Mouse (Mus musculus): ENCODE measurements around the gene Pde1a. TPM values are rescaled to one million over a fixed set of nuclear protein-coding genes. Genes with fewer than 3 reads are reported as not detected.

The Pde1a gene
- polyA plus RNA-seq, 1 experiment from 2014 or later = 4.6 TPM

- Histone ChIP-seq H3K36me3 (no peaks in the 10 kb centered on the region), H3K27me3 (no peaks in the 10 kb centered on the region), H3K9ac (no peak overlapping the region), H3K9me3 (no peaks in the 10 kb centered on the region), H3K4me1 (replicated peaks) (no peaks in the 10 kb centered on the region), H3K4me3 (no peak overlapping the region), H3K4me2 (no peak overlapping the region), H3K27ac (no peak overlapping the region)
- WGBS = 73% methylated on average over 5 of the region's 5 CpGs
- no peak for ATAC-seq (ENCODE audit: low FRiP score)
Measured at GRCm38 (mm10) chr2:79977259-79977658, 152.0 kb downstream of the Pde1a start.

DNA sequence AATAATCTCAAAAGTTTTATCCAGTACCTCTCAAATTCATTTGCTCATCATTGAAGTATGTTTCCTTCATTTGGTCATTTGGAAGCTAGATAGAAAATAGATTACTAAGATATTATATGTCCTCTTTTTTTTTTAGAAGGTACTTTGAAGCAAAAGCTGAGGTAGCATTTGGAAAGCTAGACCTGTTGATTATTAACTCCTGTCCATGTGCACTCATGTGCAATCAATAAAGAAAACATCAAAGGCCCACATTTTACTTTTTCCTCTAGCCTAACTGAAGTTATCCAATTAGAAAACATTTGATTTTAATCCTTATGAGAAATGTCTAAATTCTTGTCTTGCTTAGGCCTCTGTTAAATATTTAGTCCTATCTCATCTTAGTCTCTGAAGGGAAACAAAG lies 153.3 kb downstream of the Pde1a start:
- no peaks in the 10 kb centered on the region for H3K9me3 ChIP-seq
- H3K4me1 ChIP-seq (replicated peaks) = no peaks in the 10 kb centered on the region
- H3K4me2 ChIP-seq = no peak overlapping the region
- no peaks in the 10 kb centered on the region for H3K27me3 ChIP-seq
- no peak overlapping the region for H3K9ac ChIP-seq
- no peak for ATAC-seq (ENCODE audit: low FRiP score)
- no peaks in the 10 kb centered on the region for H3K36me3 ChIP-seq
- no peak overlapping the region for H3K27ac ChIP-seq
- H3K4me3 ChIP-seq = no peak overlapping the region

GRCm38 (mm10) chr2:79972271-79972670 lies 157.0 kb downstream of the Pde1a start:
- Histone ChIP-seq H3K9ac (no peak overlapping the region), H3K4me2 (no peak overlapping the region), H3K4me3 (no peak overlapping the region), H3K27me3 (no peaks in the 10 kb centered on the region), H3K27ac (no peak overlapping the region), H3K9me3 (no peaks in the 10 kb centered on the region), H3K4me1 (replicated peaks) (no peaks in the 10 kb centered on the region), H3K36me3 (no peaks in the 10 kb centered on the region)
- ATAC-seq (ENCODE audit: low FRiP score) = no peak

GRCm38 (mm10) chr2:79969594-79969993 lies 159.7 kb downstream of the Pde1a start:
- H3K27ac ChIP-seq = no peak overlapping the region
- no peak overlapping the region for H3K4me3 ChIP-seq
- no peak overlapping the region for H3K9ac ChIP-seq
- no peaks in the 10 kb centered on the region for H3K27me3 ChIP-seq
- H3K9me3 ChIP-seq = no peaks in the 10 kb centered on the region
- no peaks in the 10 kb centered on the region for H3K36me3 ChIP-seq
- WGBS = 85% methylated on average over 5 of the region's 5 CpGs
- ATAC-seq (ENCODE audit: low FRiP score) = no peak
- H3K4me2 ChIP-seq = no peak overlapping the region
- no peaks in the 10 kb centered on the region for H3K4me1 ChIP-seq (replicated peaks)

DNA sequence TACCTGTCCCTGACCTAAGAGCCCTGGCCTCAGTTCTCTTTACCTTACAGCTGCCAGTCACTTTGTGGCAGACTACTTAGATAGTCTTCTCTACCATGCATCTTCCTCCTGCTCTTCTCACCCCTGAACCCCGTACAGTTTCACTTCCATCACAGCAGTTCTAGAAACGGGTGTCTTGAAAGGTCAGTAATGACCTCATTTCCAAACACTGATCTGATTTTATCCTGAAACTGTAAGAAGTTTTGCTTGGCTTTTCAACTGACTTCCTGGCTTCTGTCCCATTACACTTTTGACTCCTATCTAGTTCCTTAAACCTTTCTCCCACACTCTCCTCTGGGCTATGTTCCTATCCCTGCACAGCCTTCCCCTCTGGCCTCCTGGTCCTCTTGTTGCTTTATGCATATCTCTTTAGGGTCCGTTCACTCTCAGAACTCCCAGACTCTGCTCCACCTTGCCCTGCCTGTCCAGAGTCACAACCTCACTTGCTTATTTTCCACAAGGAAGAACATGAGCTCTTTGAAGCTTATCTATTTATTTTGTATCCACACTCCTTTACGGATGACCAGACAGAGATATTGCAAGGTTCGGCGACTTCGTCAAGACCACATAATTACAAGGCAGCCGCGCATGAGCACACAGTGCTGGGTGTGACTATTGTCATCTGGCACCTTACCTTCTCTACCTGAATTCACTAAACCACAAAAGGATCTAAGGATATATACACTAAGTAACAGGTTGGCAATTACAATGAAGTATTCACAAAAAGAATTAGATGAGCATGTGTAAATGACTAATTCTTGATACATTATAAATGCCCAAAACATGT lies 162.4 kb downstream of the Pde1a start:
- ATAC-seq (ENCODE audit: low FRiP score) = no peak
- WGBS = 81% methylated on average over 9 of the region's 9 CpGs
- H3K4me1 ChIP-seq (replicated peaks) = no peaks in the 10 kb centered on the region
- H3K4me2 ChIP-seq = no peak overlapping the region
- no peak overlapping the region for H3K9ac ChIP-seq
- no peak overlapping the region for H3K4me3 ChIP-seq
- no peaks in the 10 kb centered on the region for H3K36me3 ChIP-seq
- H3K27me3 ChIP-seq = no peaks in the 10 kb centered on the region
- no peak overlapping the region for H3K27ac ChIP-seq
- no peaks in the 10 kb centered on the region for H3K9me3 ChIP-seq

DNA sequence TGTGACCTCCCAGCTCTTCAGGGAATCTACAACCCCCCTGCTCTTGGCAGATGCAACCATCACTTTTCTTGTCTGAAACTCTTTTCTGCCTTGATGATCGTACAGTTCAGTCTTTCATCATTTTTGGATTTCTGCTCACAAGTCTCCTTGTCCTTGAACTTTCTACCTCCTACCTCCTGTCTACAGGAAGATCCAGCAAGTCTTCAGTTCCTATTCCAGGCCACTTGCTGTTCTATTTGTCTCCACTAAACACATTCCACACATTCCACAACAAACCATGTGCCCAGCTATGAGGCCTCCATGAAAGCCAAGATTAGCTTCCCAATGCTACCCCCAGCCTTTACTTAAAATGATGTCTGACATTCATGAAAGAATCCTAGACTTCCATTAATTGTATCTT lies 163.2 kb downstream of the Pde1a start:
- Histone ChIP-seq H3K27me3 (no peaks in the 10 kb centered on the region), H3K4me1 (replicated peaks) (no peaks in the 10 kb centered on the region), H3K4me3 (no peak overlapping the region), H3K36me3 (no peaks in the 10 kb centered on the region), H3K27ac (no peak overlapping the region), H3K9ac (no peak overlapping the region), H3K9me3 (no peaks in the 10 kb centered on the region), H3K4me2 (no peak overlapping the region)
- ATAC-seq (ENCODE audit: low FRiP score) = no peak
- WGBS = 94% methylated on average over 1 of the region's 1 CpGs

- H3K27me3 ChIP-seq = no peaks in the 10 kb centered on the region
- no peak for ATAC-seq (ENCODE audit: low FRiP score)
- WGBS = 79% methylated on average over 4 of the region's 4 CpGs
Measured at GRCm38 (mm10) chr2:79964964-79965363, 164.3 kb downstream of the Pde1a start.

GRCm38 (mm10) chr2:79961421-79961820 lies 167.8 kb downstream of the Pde1a start:
- Histone ChIP-seq H3K4me2 (no peak overlapping the region), H3K4me1 (replicated peaks) (no peaks in the 10 kb centered on the region), H3K27ac (no peak overlapping the region), H3K9me3 (no peaks in the 10 kb centered on the region), H3K9ac (no peak overlapping the region), H3K4me3 (no peak overlapping the region), H3K36me3 (no peaks in the 10 kb centered on the region), H3K27me3 (no peaks in the 10 kb centered on the region)
- ATAC-seq (ENCODE audit: low FRiP score) = no peak
- WGBS = 88% methylated on average over 4 of the region's 4 CpGs

More at GRCm38 (mm10) chr2:79964964-79965363, 164.3 kb downstream of the Pde1a start:
- Histone ChIP-seq H3K4me2 (no peak overlapping the region), H3K36me3 (no peaks in the 10 kb centered on the region), H3K4me1 (replicated peaks) (no peaks in the 10 kb centered on the region), H3K27ac (no peak overlapping the region), H3K4me3 (no peak overlapping the region), H3K9me3 (no peaks in the 10 kb centered on the region), H3K9ac (no peak overlapping the region)

- 90% methylated on average over 6 of the region's 6 CpGs for WGBS
- no peak for ATAC-seq (ENCODE audit: low FRiP score)
Measured at GRCm38 (mm10) chr2:79957659-79958340, 171.5 kb downstream of the Pde1a start.

DNA sequence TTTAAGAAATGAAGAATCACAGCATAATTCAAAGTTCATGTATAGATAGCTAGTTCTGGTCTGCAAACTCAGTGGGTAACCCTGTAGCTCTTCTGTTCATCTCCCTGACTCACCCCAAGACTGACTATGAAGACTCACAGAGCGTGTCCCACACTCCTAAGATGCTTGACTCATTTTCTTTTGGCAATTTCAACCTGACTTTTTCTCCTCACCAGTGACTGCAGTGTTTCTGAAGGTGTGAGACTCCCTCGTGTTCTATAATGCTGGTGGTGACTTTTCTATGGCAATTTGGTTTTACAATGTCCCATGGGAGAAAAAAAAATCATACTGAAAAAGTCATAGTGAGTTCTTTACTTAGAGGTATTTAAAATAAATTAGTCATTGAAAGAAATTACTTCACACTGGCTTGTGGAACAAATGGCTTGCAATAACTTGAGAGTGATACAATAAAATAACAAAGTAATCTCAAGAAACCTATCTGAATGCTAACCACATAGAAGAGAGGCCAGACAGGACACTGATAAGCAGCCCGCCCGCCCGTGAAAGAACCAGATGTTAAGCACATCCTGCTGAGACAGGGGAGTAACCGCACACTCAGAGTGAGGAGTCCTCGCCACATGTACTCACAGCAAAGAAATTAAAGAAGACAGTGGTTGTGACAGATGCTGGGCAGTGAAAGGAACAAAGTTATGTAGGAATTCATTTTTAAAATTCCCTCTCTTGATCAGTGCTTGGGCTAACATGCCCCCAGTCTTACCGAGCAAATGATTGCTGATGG lies 183.2 kb downstream of the Pde1a start:
- Histone ChIP-seq H3K4me3 (no peak overlapping the region), H3K4me1 (replicated peaks) (0 out of 2 replicates have a peak, but pooled peaks cover 3% of the 10 kb centered on the region), H3K27ac (no peak overlapping the region), H3K27me3 (no peaks in the 10 kb centered on the region), H3K9ac (no peak overlapping the region), H3K9me3 (no peaks in the 10 kb centered on the region), H3K36me3 (no peaks in the 10 kb centered on the region), H3K4me2 (no peak overlapping the region)
- ATAC-seq (ENCODE audit: low FRiP score) = no peak
- 77% methylated on average over 8 of the region's 8 CpGs for WGBS

More at GRCm38 (mm10) chr2:79957659-79958340, 171.5 kb downstream of the Pde1a start:
- Histone ChIP-seq H3K9ac (no peak overlapping the region), H3K4me2 (no peak overlapping the region), H3K36me3 (no peaks in the 10 kb centered on the region), H3K27me3 (no peaks in the 10 kb centered on the region), H3K9me3 (no peaks in the 10 kb centered on the region), H3K4me3 (no peak overlapping the region), H3K27ac (no peak overlapping the region), H3K4me1 (replicated peaks) (no peaks in the 10 kb centered on the region)

DNA sequence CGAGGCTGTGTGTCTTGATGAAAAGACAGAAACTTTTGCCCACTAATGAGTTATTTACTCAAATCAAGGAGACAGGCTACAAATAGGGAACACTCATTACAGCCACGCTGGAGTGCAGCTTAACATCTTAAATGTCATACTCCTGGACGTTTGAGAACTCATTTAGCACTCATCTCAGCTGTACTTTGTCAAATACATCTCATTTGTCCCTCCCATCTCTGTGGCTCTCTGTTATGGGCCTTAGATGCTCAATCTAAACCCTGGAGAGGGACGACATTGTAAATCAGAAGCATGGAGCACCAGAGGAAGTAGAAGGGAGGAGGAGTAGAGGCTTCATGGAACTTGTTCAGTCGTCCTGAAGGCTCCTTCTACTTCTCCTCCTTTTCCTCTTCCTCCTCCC lies 194.6 kb downstream of the Pde1a start:
- whole genome bisulfite sequencing = 72% methylated on average over 5 of the region's 5 CpGs
- Histone ChIP-seq H3K27ac (no peak overlapping the region), H3K4me3 (no peak overlapping the region)

GRCm38 (mm10) chr2:79922356-79922755 lies 206.9 kb downstream of the Pde1a start:
- Histone ChIP-seq H3K36me3 (no peaks in the 10 kb centered on the region), H3K9me3 (no peaks in the 10 kb centered on the region), H3K27me3 (no peaks in the 10 kb centered on the region), H3K27ac (no peak overlapping the region), H3K9ac (no peak overlapping the region), H3K4me3 (no peak overlapping the region), H3K4me2 (no peak overlapping the region), H3K4me1 (replicated peaks) (no peaks in the 10 kb centered on the region)
- ATAC-seq (ENCODE audit: low FRiP score) = no peak

More for the DNA sequence above, 194.6 kb downstream of the Pde1a start:
- Histone ChIP-seq H3K9ac (no peak overlapping the region), H3K4me2 (no peak overlapping the region), H3K27me3 (no peaks in the 10 kb centered on the region), H3K9me3 (no peaks in the 10 kb centered on the region), H3K36me3 (no peaks in the 10 kb centered on the region), H3K4me1 (replicated peaks) (no peaks in the 10 kb centered on the region)
- ATAC-seq (ENCODE audit: low FRiP score) = no peak
